Mouse (Mus musculus): ENCODE measurements around the gene Banp.

GRCm38 (mm10) chr8:121985673-121986072 lies 36.1 kb downstream of the Banp start:
- TF ChIP-seq HCFC1 (IDR thresholded peaks at IDR 0.05; ENCODE audit: borderline replicate concordance, insufficient read depth, low read length) (no peak), CHD2 (IDR thresholded peaks at IDR 0.05; ENCODE audit: low read depth, low read length) (no peak), ZC3H11A (IDR thresholded peaks at IDR 0.05; ENCODE audit: borderline replicate concordance, low read depth, low read length) (no peak), MAFK (IDR thresholded peaks at IDR 0.05; ENCODE audit: insufficient read depth, low read depth, low read length) (no peak), ZNF384 (IDR thresholded peaks at IDR 0.05; ENCODE audit: low read depth, low read length) (no peak)
